Mouse (Mus musculus): ENCODE data around the gene Bicc1.
A peak's percentile ranks its signal among the peaks of the same experiment; 100 is the strongest.
"Not testable (repeated sequence)": the region's sequence is repeated elsewhere in the genome, so short reads cannot be mapped to it uniquely, and the experiment has no call there.

The Bicc1 gene

DNA sequence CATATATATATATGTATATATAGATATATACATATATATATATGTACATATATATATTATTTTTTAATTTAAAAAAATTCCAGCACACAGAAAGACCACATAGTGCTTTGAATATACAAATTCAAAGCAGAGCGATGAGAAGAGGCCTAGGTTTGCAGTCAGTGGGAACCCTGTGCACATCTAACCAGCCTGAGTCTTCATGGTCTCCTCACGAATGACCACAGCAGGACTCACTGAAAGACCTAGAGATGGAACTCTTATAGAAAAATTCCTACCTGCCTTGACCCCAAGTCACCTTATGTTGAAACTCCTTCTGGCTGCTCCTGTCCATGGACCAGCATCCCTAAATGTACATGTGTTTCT, 165.4 kb downstream of the Bicc1 start:
- no peak for DNase-seq (ENCODE audit: low read depth)

GRCm38 (mm10) chr10:70993497-70994134, 165.9 kb downstream of the Bicc1 start:
- no peak for DNase-seq (ENCODE audit: low read depth)

GRCm38 (mm10) chr10:70987396-70987795, 172.1 kb downstream of the Bicc1 start:
- DNase-seq (ENCODE audit: low read depth), result no peak

DNA sequence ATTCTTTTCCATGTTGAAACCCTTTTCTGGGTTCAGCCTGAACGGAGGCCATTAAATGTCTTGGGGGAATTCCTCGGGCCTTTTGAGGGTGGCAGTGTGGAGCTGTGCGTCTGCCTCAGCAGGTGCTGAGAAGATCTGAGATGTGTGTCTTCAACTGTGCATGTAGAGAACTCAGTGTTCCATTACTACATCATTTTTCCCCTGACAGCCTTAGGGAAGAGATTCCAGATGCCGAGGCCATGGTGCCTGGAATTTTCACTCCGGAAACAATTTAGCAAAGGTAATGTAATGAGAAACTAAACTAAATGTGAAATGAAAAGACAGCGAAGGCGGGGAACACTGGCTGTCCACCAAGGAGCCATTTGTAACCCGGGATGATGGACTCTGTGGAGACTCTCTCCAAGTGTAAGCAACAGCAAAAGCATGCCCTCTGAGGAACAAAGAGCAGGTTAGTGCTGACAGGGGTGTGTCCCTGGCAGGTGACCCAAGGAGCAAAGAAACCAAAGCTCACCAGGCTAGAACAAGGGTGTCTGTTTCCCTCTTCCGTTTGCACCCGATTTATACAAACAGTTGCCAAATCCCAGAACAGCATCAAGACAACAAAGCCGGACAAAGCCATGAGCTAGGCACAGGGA, 176.3 kb downstream of the Bicc1 start:
- no peak for DNase-seq (ENCODE audit: low read depth)

- DNase-seq (ENCODE audit: low read depth), result no peak
Observed at GRCm38 (mm10) chr10:70982156-70982555, 177.3 kb downstream of the Bicc1 start.

DNA sequence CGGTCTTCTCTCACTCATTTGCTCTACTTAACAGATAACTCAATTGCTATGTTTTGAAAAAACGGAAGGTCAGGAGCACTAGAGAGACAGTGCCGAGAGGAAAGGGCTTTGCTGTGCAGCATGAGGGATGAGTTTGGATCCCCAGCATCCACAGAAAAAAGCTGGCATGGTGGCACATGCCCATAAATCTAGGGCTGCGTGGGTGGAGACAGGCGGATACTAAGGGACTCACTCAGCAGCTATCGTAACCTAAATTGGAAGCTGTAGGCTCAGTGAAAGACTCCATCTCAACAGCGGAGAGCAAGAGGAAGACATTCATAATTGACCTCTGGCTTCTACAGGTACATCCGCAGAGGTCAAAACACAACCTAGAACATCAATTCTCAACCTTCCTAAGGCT, 179.8 kb downstream of the Bicc1 start:
- no peak for DNase-seq (ENCODE audit: low read depth)

- DNase-seq (ENCODE audit: low read depth), result no peak
Observed at GRCm38 (mm10) chr10:70977141-70977540, 182.4 kb downstream of the Bicc1 start.

GRCm38 (mm10) chr10:70976633-70977032, 182.9 kb downstream of the Bicc1 start:
- no peak for DNase-seq (ENCODE audit: low read depth)

- DNase-seq (ENCODE audit: low read depth), result no peak
Observed at GRCm38 (mm10) chr10:70971156-70971555, 188.3 kb downstream of the Bicc1 start.

DNA sequence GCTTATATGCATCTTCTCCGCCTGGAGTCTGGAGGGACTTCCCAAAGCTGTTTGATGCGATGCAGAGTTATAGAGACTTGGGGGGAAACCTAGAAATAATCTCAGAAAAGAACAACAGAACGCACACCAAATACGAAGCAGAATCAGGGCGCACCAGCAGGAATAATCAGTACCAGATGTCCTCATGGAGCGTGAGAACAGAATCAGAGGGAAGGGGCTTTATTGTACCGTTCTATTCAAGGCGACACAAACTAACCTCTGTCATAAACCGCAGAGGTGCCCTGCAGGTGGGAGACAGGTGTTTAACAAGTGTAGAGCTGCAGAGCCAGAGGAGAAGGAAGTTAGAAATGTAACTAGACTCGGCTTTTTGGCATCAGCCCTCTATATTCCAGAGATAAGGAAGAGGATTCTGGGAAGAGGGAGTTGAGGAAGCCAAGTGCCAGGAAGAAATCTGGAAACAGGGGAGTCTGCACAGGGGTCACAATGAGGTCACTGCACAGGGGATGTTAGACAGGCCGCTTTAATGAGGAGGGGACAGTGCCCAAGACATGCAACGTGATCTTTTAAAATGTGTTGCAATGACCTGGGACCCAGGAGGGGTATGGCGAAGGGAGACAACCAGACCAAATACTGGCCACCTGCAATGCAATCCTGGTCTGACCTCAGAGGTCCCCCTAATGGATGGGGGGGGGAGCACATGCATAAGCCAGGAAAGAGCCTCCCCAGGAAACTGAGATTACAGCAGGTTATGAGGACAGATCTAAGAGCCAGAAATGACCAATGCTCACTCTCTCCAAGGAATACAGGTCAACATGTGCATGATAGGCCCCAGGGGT, 190.4 kb downstream of the Bicc1 start:
- no peak for DNase-seq (ENCODE audit: low read depth)

DNA sequence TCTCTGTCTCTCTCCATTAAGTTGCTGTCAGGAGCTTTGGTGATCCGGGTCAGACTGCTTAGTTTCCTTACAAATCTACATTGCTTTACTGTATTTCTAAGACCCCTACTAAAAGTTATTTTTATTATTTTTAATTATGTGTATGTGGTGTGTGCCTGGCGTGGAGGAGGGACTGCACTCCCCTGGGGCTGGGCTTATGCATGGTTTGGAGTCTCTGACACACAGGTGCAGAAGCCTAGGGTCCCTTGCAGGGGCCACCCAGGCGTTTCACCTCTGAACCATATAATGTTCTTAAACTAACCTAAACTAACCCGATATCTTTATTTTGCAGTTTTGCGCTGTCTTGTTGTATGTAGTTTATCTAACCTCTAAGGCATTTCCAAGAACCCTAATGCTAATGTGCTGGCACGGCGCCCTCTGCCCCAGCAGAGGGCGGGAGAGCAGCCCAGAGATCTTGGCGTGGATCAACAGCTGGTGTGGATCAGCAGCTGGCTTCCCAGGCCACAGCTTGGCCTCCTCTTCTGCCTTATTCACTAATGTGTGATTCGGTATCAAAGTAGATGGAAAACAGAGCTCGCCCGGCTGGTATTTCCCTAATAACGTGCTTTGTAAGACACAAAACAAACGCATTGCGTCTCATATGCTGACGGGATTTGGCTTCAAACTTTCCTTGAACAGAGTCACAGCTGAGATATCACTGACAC, 192.7 kb downstream of the Bicc1 start:
- DNase-seq (ENCODE audit: low read depth), result no peak

GRCm38 (mm10) chr10:70964706-70965105, 194.8 kb downstream of the Bicc1 start:
- DNase-seq (ENCODE audit: low read depth), result no peak

DNA sequence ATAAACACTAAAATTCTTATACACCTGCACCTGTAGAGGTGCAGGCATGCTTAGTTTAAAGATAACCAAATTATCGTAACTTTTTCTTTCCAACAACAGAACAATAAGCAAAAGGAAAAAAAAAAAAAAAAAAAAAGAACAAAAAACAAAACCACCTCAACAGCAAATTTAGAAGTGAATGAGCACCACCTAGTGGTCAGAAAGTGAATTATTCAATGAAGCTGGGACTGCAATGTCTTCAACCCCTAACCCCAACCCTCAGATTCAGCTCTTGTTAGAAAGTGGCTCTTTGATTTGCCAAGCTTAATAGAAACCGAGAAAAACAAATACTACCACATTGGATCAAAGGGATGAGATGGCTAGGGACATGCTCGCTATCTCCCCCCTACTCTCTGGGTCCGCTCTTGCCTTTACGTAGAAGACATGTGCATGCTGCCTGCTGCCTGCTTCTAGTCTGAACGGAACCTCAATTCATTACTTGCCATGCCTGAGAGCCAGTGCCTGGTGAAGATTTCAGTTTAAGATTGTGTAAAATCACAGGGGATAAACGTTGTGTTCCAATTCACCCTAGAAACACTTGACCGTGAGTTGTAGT, 195.8 kb downstream of the Bicc1 start:
- DNase-seq (ENCODE audit: low read depth), result peak; percentile 33

DNA sequence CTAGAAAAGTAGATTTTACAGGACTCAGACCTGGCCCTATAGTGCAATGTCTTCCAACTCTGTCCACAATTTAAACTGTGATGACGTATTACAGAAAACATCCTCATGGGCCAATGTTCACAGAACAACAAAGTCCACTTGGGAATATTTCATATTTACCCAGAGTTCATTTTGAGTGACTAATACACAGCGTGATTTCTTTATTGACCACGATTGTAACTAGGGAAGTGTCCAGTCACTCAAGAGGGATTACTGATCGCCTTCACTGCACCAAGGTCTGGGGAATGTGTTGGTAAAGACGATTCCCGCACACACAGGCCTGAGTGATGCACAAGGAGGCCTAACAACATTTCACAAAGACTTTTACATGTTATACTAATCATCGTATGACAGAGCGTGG, 197.9 kb downstream of the Bicc1 start:
- no peak for DNase-seq (ENCODE audit: low read depth)

DNA sequence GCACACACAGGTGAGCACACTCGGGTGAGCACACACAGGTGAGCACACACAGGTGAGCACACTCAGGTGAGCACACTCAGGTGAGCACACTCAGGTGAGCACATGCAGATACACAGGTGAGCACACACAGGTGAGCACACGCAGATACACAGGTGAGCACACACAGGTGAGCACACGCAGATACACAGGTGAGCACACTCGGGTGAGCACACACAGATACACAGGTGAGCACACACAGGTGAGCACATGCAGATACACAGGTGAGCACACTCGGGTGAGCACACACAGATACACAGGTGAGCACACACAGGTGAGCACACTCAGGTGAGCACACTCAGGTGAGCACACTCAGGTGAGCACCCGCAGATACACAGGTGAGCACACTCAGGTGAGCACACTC, 199.1 kb downstream of the Bicc1 start:
- not testable (repeated sequence) for DNase-seq (ENCODE audit: low read depth)

GRCm38 (mm10) chr10:70952770-70953147, 206.7 kb downstream of the Bicc1 start:
- DNase-seq (ENCODE audit: low read depth), result no peak

GRCm38 (mm10) chr10:70952056-70952769, 207.3 kb downstream of the Bicc1 start:
- DNase-seq (ENCODE audit: low read depth), result no peak

DNA sequence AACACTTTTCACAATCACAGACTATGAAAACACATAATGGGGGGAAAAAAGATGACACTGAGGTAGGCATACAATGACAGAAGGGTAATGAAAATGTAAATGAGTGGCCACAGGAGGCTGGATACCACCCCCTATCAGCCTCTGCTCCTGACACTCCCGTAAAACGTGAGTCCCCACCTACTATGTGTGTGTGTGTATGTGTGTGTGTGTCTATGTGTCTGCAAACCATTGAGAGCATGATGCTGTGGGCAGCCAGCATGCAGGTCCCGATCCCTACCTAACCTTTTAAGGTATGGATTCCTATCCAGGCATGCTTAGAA, 209.4 kb downstream of the Bicc1 start:
- no peak for DNase-seq (ENCODE audit: low read depth)

DNA sequence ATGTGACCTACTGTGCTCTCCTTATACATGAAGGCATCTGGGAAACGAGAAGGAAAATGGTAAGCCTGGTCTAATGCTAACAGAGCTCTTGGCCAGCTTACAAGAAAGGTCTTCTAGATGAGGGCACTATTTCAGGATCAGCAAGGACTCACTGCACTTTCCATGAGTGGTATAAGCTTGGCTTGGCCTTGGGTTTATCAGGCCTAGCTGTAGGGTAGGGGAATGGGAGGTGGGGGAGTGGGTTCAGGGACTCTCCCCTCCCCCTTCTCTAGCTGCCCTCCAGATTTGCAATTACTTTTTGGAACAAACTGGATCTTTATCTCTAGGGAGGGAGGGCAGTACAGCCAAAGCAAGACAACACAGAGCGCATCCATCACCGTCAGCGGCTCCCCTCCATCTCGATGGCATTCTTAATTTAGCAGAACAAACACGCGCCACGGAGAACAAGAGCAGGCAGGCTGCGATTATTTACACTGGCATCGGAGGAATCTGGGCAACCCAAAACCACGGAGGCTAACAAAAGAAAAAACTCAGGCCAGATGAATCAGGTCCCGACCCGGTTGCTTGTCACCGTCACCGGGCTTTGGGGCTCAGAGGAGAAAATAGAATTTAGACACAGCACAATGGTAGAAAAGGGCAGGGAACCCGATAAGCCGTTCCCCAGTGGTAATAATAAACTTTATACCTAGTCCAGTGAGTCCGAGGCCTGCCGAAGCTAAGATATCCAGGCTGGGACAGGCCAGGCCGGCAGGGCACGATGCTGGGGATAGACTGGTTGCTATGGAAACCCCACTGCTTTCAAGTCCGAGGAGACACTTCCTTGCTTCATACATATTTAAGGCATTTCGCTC, 210.0 kb downstream of the Bicc1 start:
- DNase-seq (ENCODE audit: low read depth), result no peak

DNA sequence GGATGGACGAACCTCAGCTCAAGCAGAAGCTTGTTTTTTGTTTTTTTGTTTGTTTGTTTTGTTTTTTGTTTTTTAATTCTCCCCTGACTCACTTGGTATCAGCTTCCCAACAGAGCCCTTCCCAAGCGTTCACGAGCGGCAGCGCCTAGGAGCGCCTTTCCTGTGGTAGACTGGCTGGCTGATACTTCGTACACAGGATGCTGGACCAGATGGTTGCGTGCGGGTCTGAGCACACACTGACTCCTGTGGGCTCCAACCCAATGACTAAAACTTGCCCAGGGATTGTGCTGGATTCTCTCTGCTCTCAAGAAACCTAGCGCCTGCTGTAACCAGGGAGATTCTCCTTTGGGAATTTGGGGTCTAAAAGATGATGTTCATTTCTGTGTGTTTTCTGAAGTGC, 211.2 kb downstream of the Bicc1 start:
- no peak for DNase-seq (ENCODE audit: low read depth)

- DNase-seq (ENCODE audit: low read depth), result not testable (repeated sequence)
Observed at GRCm38 (mm10) chr10:70946121-70946520, 213.4 kb downstream of the Bicc1 start.
